Mouse (Mus musculus): ENCODE results near the gene Mrpl42.

DNA sequence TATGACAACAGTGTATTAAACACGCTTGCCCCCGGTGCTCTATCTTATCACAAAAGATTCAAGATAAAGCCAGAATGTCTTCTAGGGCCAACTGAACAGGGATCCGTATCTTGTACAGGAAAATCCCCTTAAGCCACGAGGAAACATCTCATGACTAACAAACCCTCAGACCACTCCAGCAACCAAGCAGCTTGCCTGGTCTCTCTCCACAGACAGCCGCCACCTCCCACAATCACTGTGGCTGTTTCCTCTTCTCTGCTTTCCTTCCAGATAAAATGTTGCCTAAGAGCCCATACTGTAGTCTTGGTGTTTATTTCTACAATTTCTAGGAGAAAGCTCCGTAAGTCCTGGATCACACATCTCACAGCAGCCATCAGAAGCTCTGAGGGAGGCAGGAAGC lies 52.7 kb downstream of the Mrpl42 start:
- TF ChIP-seq CTCF (IDR thresholded peaks at IDR 0.05; ENCODE audit: borderline replicate concordance, insufficient read depth, low read depth, low read length) (no peak), POLR2A (IDR thresholded peaks at IDR 0.05; ENCODE audit: borderline replicate concordance, insufficient read depth, low read length) (no peak)

Measured in cerebellum, adult 2 months (tissue).